In genomic region chr5:8996686-8997512, GRCm38 (mm10) we compare ENCODE assay signal across 8 mouse cellular contexts. TPM values are rescaled to one million over a fixed set of nuclear protein-coding genes. Genes with fewer than 3 reads are reported as not detected.
DNase-seq lines count a peak whose midpoint lies in the region; ATAC-seq and TF ChIP-seq lines count a peak whose summit lies in the region.

Crot (minus strand) TSS chr5:8997324.

- H3K27ac ChIP-seq in cortical plate, adult 2 months (ENCODE audit: insufficient read depth, low read length) = peak within 1 kb of the TSS; percentile 17; the same call in 1 of the 2 replicates

- H3K4me3 ChIP-seq in cortical plate, adult 2 months (ENCODE audit: insufficient read depth, low read length) = peak within 1 kb of the TSS; percentile 85

- TF ChIP-seq POLR2A in cortical plate, adult 2 months (IDR thresholded peaks at IDR 0.05; ENCODE audit: extremely low read depth, insufficient read depth, low read length) = peak; percentile 71

- DNase-seq in gastrocnemius, postnatal 10 days = peak; percentile 94
- DNase-seq in induced T-regulatory cell, adult 2 months (ENCODE audit: low read depth) = peak; percentile 90
- DNase-seq in left cerebral cortex, adult 9 months (ENCODE audit: low spot score in 2 of 2) = peak; percentile 73 to 89
- peak; percentile 91 for DNase-seq in right cerebral cortex, postnatal 14 days
- peak; percentile 93 to 94 for DNase-seq in urinary bladder, postnatal 36 days (ENCODE audit: low spot score in 2 of 2)

- no peaks in the 10 kb centered on the region; the same call in 1 of the 2 replicates for H3K4me1 ChIP-seq in cortical plate, adult 2 months (ENCODE audit: control insufficient read depth, insufficient read depth, low read length)

- TF ChIP-seq CTCF in cortical plate, adult 2 months (IDR thresholded peaks at IDR 0.05; ENCODE audit: extremely low read depth, insufficient read depth, low read length) = no peak

- peak; percentile 77 for ATAC-seq in activated CD4-positive, CD25-positive, alpha-beta regulatory T cell, adult 4 months
- peak; percentile 89 for ATAC-seq in megakaryocyte progenitor cell, adult 5-6 weeks (replicated peaks; ENCODE audit: poor library complexity)

RNA-seq across cellular contexts. Expression of gene Crot, which starts in this region (rescaled TPM):
- polyA plus RNA-seq in activated CD4-positive, CD25-positive, alpha-beta regulatory T cell, adult 4 months (2017; shearing (Covaris generic)) = 10 to 100 TPM; 76.4 to 83.8 TPM
- 28.3 and 28.8 TPM in 2 replicates for polyA plus RNA-seq in cortical plate, adult 2 months (2012; rRNA removed)
- 10 to 100 TPM; 27.0 to 27.9 TPM for total RNA-seq in gastrocnemius, postnatal 10 days (2021)
- total RNA-seq in megakaryocyte progenitor cell, adult 5-6 weeks (2015) = 27.5 and 28.5 TPM in 2 replicates
- total RNA-seq in megakaryocyte progenitor cell, adult 5-6 weeks (2017) = 36.1 and 44.7 TPM in 2 replicates

Comparison
In these comparisons a context has a peak if more than half of its experiments do, and no peak if none do; other contexts are left out.
1. Peak in every context shown above with its lines: DNase-seq, ATAC-seq, H3K4me3 ChIP-seq and H3K27ac ChIP-seq.